Mouse (Mus musculus): ENCODE results near the gene Ugt1a9.

DNA sequence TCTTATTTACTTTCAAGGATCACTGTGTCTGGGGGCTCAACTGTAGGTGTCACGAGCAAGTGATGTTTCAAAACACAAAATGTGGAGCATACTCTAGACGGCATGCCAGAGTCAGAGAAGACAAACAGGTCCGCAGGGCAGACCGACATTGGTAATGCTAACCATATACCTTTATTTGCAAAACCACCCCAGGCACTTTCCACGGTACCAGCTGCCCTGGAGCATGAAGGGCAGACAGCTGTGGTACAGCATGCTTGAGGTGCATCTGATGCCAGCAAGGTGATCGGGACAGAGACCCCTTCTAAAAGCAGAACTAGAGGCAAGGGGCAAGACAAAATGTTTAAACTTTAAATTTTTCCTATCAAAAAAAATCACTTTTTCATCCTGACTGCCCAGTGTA lies 192.4 kb downstream of the Ugt1a9 start:
- TF ChIP-seq CHD2 (IDR thresholded peaks at IDR 0.05; ENCODE audit: low read depth, low read length), result no peak
- TF ChIP-seq MAFK (IDR thresholded peaks at IDR 0.05; ENCODE audit: insufficient read depth, low read depth, low read length), result no peak
